Mouse (Mus musculus) cerebellum, adult 2 months (tissue): Measurements from ENCODE around the gene Dync2li1.

ENCODE experiments used
- CTCF ChIP-seq: fragments of 200-500 bp; IDR thresholded peaks from 2 replicates; pipeline ENCODE4 v1.5.1; 2011; ENCODE audit warnings: low read depth, mild to moderate bottlenecking, control low read depth, low read length, moderate library complexity, borderline replicate concordance; ENCODE audit not compliant: insufficient read depth
- POLR2A ChIP-seq: fragments of 200-500 bp; IDR thresholded peaks from 2 replicates; pipeline ENCODE4 v1.6.1; 2011; ENCODE audit warnings: low read length, control low read depth, borderline replicate concordance; ENCODE audit not compliant: insufficient read depth

GRCm38 (mm10) chr17:84636328-84636727, 10.0 kb downstream of the Dync2li1 start:
- no peak for TF ChIP-seq POLR2A
- TF ChIP-seq CTCF: no peak
